ENCODE assay signal across 8 mouse cellular contexts in the genomic region with DNA sequence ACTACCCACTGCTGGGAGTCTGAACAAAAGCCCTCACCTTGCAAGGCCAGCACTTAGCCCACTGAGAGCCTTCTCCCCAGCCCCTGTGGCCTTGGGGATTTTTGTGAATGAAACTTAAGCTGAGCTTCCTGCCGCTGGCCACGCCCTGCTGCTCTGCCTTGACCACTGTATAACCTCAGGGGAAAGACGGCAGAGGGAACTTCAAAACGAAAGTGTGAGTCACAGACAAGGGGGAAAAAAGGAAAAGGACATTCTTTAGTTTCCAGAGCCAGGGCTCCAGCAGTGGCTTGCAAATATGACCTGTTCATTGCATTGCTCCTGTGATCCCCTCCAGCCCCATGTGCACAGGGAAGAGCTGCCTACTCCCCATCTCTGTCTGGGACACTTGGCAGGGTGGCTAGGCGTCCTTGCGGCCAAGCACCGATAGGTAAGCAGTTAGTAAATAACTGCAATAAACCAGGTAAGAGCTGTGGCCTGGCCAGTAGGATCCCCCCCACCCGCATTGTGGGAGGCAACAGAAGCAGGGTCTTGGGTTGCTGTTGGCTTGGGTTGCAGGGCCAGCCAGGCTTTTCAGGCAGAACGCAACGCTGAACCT.
DNase-seq lines count a peak whose midpoint lies in the region; ATAC-seq lines count a peak whose summit lies in the region.

No protein-coding gene starts in this region.

- peaks cover 8% of the 10 kb centered on the region; the same call in 1 of the 2 replicates for H3K4me1 ChIP-seq in forebrain, embryonic 15.5 days
- peaks cover 11% of the 10 kb centered on the region; the same call in 1 of the 2 replicates for H3K4me1 ChIP-seq in hindbrain, embryonic 13.5 days (replicated peaks)
- H3K4me1 ChIP-seq in limb, embryonic 15.5 days, result peaks cover 30% of the 10 kb centered on the region

- H3K27me3 ChIP-seq in forebrain, embryonic 15.5 days, result no peaks in the 10 kb centered on the region
- H3K27me3 ChIP-seq in hindbrain, embryonic 13.5 days, result peaks cover 7% of the 10 kb centered on the region; the same call in 1 of the 2 replicates
- no peaks in the 10 kb centered on the region for H3K27me3 ChIP-seq in limb, embryonic 15.5 days

- H3K27ac ChIP-seq in forebrain, embryonic 15.5 days (replicated peaks), result peak overlapping the region; percentile 46
- peak overlapping the region; percentile 70 for H3K27ac ChIP-seq in hindbrain, embryonic 13.5 days
- H3K27ac ChIP-seq in limb, embryonic 15.5 days, result peak overlapping the region; percentile 83

- no peak overlapping the region for H3K4me2 ChIP-seq in forebrain, embryonic 15.5 days (replicated peaks)
- H3K4me2 ChIP-seq in hindbrain, embryonic 13.5 days, result no peak overlapping the region
- peak overlapping the region; percentile 24; the same call in 1 of the 2 replicates for H3K4me2 ChIP-seq in limb, embryonic 15.5 days

- peak; percentile 16 for ATAC-seq in CD4-positive, CD25-positive, alpha-beta regulatory T cell, adult 4 months
- no peak for ATAC-seq in forebrain, embryonic 15.5 days (replicated peaks)
- ATAC-seq in hindbrain, embryonic 13.5 days (ENCODE audit: low FRiP score), result no peak
- ATAC-seq in limb, embryonic 15.5 days (ENCODE audit: insufficient number of reproducible peaks, low FRiP score, low TSS enrichment, low read depth), result no peak

- peak; percentile 7 for DNase-seq in adipocyte (ENCODE audit: low spot score)
- peak; percentile 41 for DNase-seq in naive thymus-derived CD4-positive, alpha-beta T cell, adult 2 months (ENCODE audit: low read depth)
- no peak for DNase-seq in retina, postnatal 1 day
- no peak for DNase-seq in right cerebral cortex, adult 18-20 months

- H3K4me3 ChIP-seq in forebrain, embryonic 15.5 days, result no peak overlapping the region
- H3K4me3 ChIP-seq in hindbrain, embryonic 13.5 days, result no peak overlapping the region
- no peak overlapping the region for H3K4me3 ChIP-seq in limb, embryonic 15.5 days

- no peaks in the 10 kb centered on the region for H3K36me3 ChIP-seq in forebrain, embryonic 15.5 days
- no peaks in the 10 kb centered on the region for H3K36me3 ChIP-seq in hindbrain, embryonic 13.5 days
- no peaks in the 10 kb centered on the region for H3K36me3 ChIP-seq in limb, embryonic 15.5 days

- 56% methylated on average over 10 of the region's 10 CpGs for WGBS in forebrain, embryonic 15.5 days
- WGBS in hindbrain, embryonic 13.5 days, result 59% methylated on average over 10 of the region's 10 CpGs
- WGBS in limb, embryonic 15.5 days, result 26% methylated on average over 10 of the region's 10 CpGs

- no peaks in the 10 kb centered on the region for H3K9me3 ChIP-seq in forebrain, embryonic 15.5 days
- H3K9me3 ChIP-seq in hindbrain, embryonic 13.5 days, result no peaks in the 10 kb centered on the region
- no peaks in the 10 kb centered on the region for H3K9me3 ChIP-seq in limb, embryonic 15.5 days

- no peak overlapping the region for H3K9ac ChIP-seq in forebrain, embryonic 15.5 days (replicated peaks)
- no peak overlapping the region for H3K9ac ChIP-seq in hindbrain, embryonic 13.5 days
- no peak overlapping the region for H3K9ac ChIP-seq in limb, embryonic 15.5 days

Comparison
In these comparisons a context has a peak if more than half of its experiments do, and no peak if none do; other contexts are left out.
1. DNase-seq: peak in adipocyte (single experiment) and naive thymus-derived CD4-positive, alpha-beta T cell, adult 2 months (single experiment); none in retina, postnatal 1 day (single experiment) and right cerebral cortex, adult 18-20 months (single experiment).
2. Peak in every context shown above with its lines, with median percentiles within 50 percentile points of each other: H3K27ac ChIP-seq.